Mouse (Mus musculus): Measurements from ENCODE around the gene Glt8d1. TPM values are rescaled to one million over a fixed set of nuclear protein-coding genes. Genes with fewer than 3 reads are reported as not detected.
A peak's percentile ranks its signal among the peaks of the same experiment; 100 is the strongest.

The Glt8d1 gene
- total and polyA plus RNA-seq, 3 experiments = 11.1 to 22.5 (median 13.8) TPM

DNA sequence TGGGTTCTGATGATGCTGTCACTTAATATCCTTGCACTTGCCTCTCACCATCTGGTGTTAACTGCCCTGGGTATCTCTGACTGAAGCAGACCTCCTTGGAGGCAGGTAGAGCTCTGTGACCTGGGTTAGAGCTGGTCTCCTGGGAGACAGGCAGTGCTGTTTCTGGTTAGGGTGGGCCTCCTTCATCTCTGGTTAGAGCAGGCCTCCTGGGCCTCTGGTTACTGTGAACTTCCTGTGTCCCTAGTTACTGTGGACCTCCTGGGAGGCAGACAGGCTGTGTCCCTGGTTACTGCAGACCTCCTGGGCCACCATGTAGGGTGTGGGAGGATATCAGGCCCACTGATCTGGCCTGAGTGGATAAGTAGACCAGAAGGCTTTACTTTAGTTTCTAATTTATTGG is 4.8 kb upstream of the Glt8d1 start:
- TF ChIP-seq HCFC1 (IDR thresholded peaks at IDR 0.05; ENCODE audit: low read depth, low read length) (no peak), SMC3 (IDR thresholded peaks at IDR 0.05; ENCODE audit: low read depth, low read length) (no peak), TBP (conservative IDR thresholded peaks at IDR 0.05; ENCODE audit: low read depth, low read length) (no peak), ZNF384 (IDR thresholded peaks at IDR 0.05; ENCODE audit: low read depth, low read length) (no peak), CHD1 (IDR thresholded peaks at IDR 0.05; ENCODE audit: low read depth, low read length) (no peak), MAX (IDR thresholded peaks at IDR 0.05; ENCODE audit: low read length) (no peak), NRF1 (IDR thresholded peaks at IDR 0.05; ENCODE audit: low read depth, low read length) (no peak), SIN3A (IDR thresholded peaks at IDR 0.05; ENCODE audit: low read length) (no peak), TCF12 (IDR thresholded peaks at IDR 0.05; ENCODE audit: low read depth, low read length) (no peak), USF1 (IDR thresholded peaks at IDR 0.05; ENCODE audit: low read depth, low read length) (no peak), UBTF (IDR thresholded peaks at IDR 0.05; ENCODE audit: low read depth, low read length) (no peak), MAFK (IDR thresholded peaks at IDR 0.05; ENCODE audit: insufficient replicate concordance, low read length) (no peak), NELFE (IDR thresholded peaks at IDR 0.05; ENCODE audit: low read depth, low read length) (no peak), KAT2A (IDR thresholded peaks at IDR 0.05; ENCODE audit: insufficient replicate concordance, low read length) (no peak)
- peaks cover 4% of the 10 kb centered on the region for H3K79me2 ChIP-seq (replicated peaks; ENCODE audit: control insufficient read depth, extremely low read depth, insufficient read depth, poor library complexity, severe bottlenecking)
- no peak for DNase-seq (ENCODE audit: extremely low read depth)

GRCm38 (mm10) chr14:31000356-31000755 is 844 bp upstream of the Glt8d1 start:
- H3K79me2 ChIP-seq (replicated peaks; ENCODE audit: control insufficient read depth, extremely low read depth, insufficient read depth, poor library complexity, severe bottlenecking) = peaks cover 7% of the 10 kb centered on the region
- peaks cover 6 to 28% of the 10 kb centered on the region in 2 experiments for H3K4me1 ChIP-seq (ENCODE audit: control insufficient read depth in 1 of 2, insufficient read depth in 2 of 2)
- dilution Hi-C loops (cut with MboI; ENCODE audit: extremely low pct_ligation_motif_present, extremely low pct_unique_long_range_greater_than_20kb, low sequenced_read_pairs) (no loop called here), in situ Hi-C loops (cut with MboI; ENCODE audit: low pct_ligation_motif_present, low pct_unique_long_range_greater_than_20kb, low sequenced_read_pairs) (no loop called here)
- no peaks in the 10 kb centered on the region for H3K27me3 ChIP-seq (replicated peaks)
- H3K36me3 ChIP-seq (replicated peaks in 1 of 2; ENCODE audit: control insufficient read depth in 1 of 2, insufficient read depth in 1 of 2, low read length in 1 of 2) = peaks cover 8 to 22% of the 10 kb centered on the region in 2 experiments
- TF ChIP-seq SIN3A (IDR thresholded peaks at IDR 0.05; ENCODE audit: low read length) = no peak
- TF ChIP-seq CHD2 (IDR thresholded peaks at IDR 0.05; ENCODE audit: low read length) = no peak
- TF ChIP-seq BHLHE40 (IDR thresholded peaks at IDR 0.05; ENCODE audit: low read depth, low read length) = no peak
- no peak for TF ChIP-seq USF2 (conservative IDR thresholded peaks at IDR 0.05; ENCODE audit: low read depth, low read length)
- TF ChIP-seq ZC3H11A (IDR thresholded peaks at IDR 0.05; ENCODE audit: low read depth, low read length) = no peak
- no peak for TF ChIP-seq GABPA (IDR thresholded peaks at IDR 0.05; ENCODE audit: insufficient replicate concordance, low read depth, low read length)
- no peak for TF ChIP-seq HCFC1 (IDR thresholded peaks at IDR 0.05; ENCODE audit: low read depth, low read length)
- H3K4me3 ChIP-seq (replicated peaks in 1 of 3; ENCODE audit: low read depth in 2 of 3, low read length in 2 of 3, poor library complexity in 1 of 3) = peak overlapping the region; percentile 64 to 98 (median 73)
- H3K4me2 ChIP-seq (ENCODE audit: insufficient read depth, low read depth, poor library complexity, severe bottlenecking) = peak overlapping the region; percentile 91
- no peak for DNase-seq (ENCODE audit: extremely low read depth)
- H3K9me3 ChIP-seq (replicated peaks; ENCODE audit: low read length) = no peaks in the 10 kb centered on the region
- H3K9ac ChIP-seq (ENCODE audit: insufficient read depth, low read depth) = peak overlapping the region; percentile 86
- H3K27ac ChIP-seq (ENCODE audit: insufficient read depth, low read depth) = no peak overlapping the region

More for the DNA sequence above, 4.8 kb upstream of the Glt8d1 start:
- H3K27ac ChIP-seq (ENCODE audit: insufficient read depth, low read depth) = no peak overlapping the region
- H3K27me3 ChIP-seq (replicated peaks) = no peaks in the 10 kb centered on the region
- no peak overlapping the region for H3K4me2 ChIP-seq (ENCODE audit: insufficient read depth, low read depth, poor library complexity, severe bottlenecking)
- H3K4me3 ChIP-seq (replicated peaks in 1 of 3; ENCODE audit: low read depth in 2 of 3, low read length in 2 of 3, poor library complexity in 1 of 3) = no peak overlapping the region
- H3K9me3 ChIP-seq (replicated peaks; ENCODE audit: low read length) = no peaks in the 10 kb centered on the region
- H3K36me3 ChIP-seq (replicated peaks in 1 of 2; ENCODE audit: control insufficient read depth in 1 of 2, insufficient read depth in 1 of 2, low read length in 1 of 2) = peaks cover 8 to 20% of the 10 kb centered on the region in 2 experiments
- in situ Hi-C loops (cut with MboI; ENCODE audit: low pct_ligation_motif_present, low pct_unique_long_range_greater_than_20kb, low sequenced_read_pairs) (no loop called here), dilution Hi-C loops (cut with MboI; ENCODE audit: extremely low pct_ligation_motif_present, extremely low pct_unique_long_range_greater_than_20kb, low sequenced_read_pairs) (no loop called here)
- peaks cover 3 to 19% of the 10 kb centered on the region in 2 experiments; a peak in 2 of 4 replicates for H3K4me1 ChIP-seq (ENCODE audit: control insufficient read depth in 1 of 2, insufficient read depth in 2 of 2)
- no peak overlapping the region for H3K9ac ChIP-seq (ENCODE audit: insufficient read depth, low read depth)

Data from CH12.LX (cell line).